In the genomic region with DNA sequence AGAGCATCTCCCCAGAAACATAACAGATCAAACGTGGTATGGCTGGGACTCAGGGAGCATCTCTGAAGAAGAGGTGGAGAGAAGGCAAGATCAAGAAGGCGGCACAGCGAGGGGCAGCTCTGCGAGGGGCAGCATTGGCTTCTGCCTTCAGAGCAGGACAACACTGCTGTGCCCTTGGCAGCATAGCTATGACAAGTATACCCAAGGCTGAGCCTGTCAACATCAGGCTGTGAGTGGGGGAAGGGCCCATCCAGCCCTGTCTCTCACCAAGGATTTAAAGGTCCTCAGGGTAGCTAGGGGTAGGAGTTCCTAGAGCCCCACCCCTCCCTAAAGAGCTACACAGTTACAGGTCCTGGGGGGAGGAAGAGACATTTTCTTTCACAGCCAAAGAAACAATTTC, we compare ENCODE assay signal across 19 mouse cellular contexts. TPM values are rescaled to one million over a fixed set of nuclear protein-coding genes. Genes with fewer than 3 reads are reported as not detected.
DNase-seq lines count a peak whose midpoint lies in the region; ATAC-seq lines count a peak whose summit lies in the region.
"Had no signal": no experiment of that assay in that cellular context is flagged by ENCODE, and none has a peak within 500 bp of the region (broad histone marks: within the 10 kb centered on the region; RNA-seq: fewer than 3 reads in every experiment).

No protein-coding gene starts in this region.

- no peak overlapping the region for H3K4me3 ChIP-seq in kidney, embryonic 16.5 days (ENCODE audit: low read length)
- H3K4me3 ChIP-seq in megakaryocyte, embryonic 14.5 days (replicated peaks): peak overlapping the region; percentile 7
- H3K4me3 ChIP-seq: embryonic facial prominence, embryonic 13.5 days; forebrain, embryonic 12.5 days; hindbrain, embryonic 12.5 days had no signal

- 0 out of 2 replicates have a peak, but pooled peaks have one; percentile 27 for ATAC-seq in kidney, embryonic 16.5 days (ENCODE audit: low FRiP score, low TSS enrichment)
- no peak for ATAC-seq in megakaryocyte, adult 5-6 weeks (ENCODE audit: poor library complexity, severe bottlenecking)
- ATAC-seq: forebrain, embryonic 16.5 days; hindbrain, embryonic 16.5 days; inflammation-experienced regulatory T-cells, adult 6 months had no signal

- 79% methylated on average over 4 of the region's 4 CpGs for WGBS in kidney, embryonic 16.5 days

- H3K9ac ChIP-seq in kidney, embryonic 16.5 days (replicated peaks; ENCODE audit: low read length): no peak overlapping the region
- H3K9ac ChIP-seq: embryonic facial prominence, embryonic 13.5 days; forebrain, embryonic 12.5 days; hindbrain, embryonic 12.5 days had no signal

- no peaks in the 10 kb centered on the region for H3K27me3 ChIP-seq in kidney, embryonic 16.5 days (ENCODE audit: insufficient read depth, low read length)
- no peaks in the 10 kb centered on the region for H3K27me3 ChIP-seq in megakaryocyte, embryonic 14.5 days (replicated peaks)
- H3K27me3 ChIP-seq: embryonic facial prominence, embryonic 13.5 days; forebrain, embryonic 12.5 days; hindbrain, embryonic 12.5 days had no signal

- peaks cover 9% of the 10 kb centered on the region for H3K4me1 ChIP-seq in kidney, embryonic 16.5 days (ENCODE audit: insufficient read depth, low read length)
- H3K4me1 ChIP-seq in megakaryocyte, embryonic 14.5 days: peaks cover 47% of the 10 kb centered on the region

- DNase-seq in adrenal gland, postnatal 36 days: peak; percentile 50 to 53
- DNase-seq in adrenal gland, adult 8-10 months: no peak
- DNase-seq in kidney, adult 8-10 months: no peak
- no peak for DNase-seq in spleen, postnatal 4 days (ENCODE audit: low spot score in 2 of 2)
- DNase-seq: cerebellum, adult 18-20 months; cerebellum, adult 9-11 months; cerebellum, postnatal 36 days; gastrocnemius, postnatal 10 days; heart, postnatal 10 days; heart, postnatal 4 days had no signal

- no peak overlapping the region for H3K27ac ChIP-seq in kidney, embryonic 16.5 days (ENCODE audit: low read length)
- H3K27ac ChIP-seq: embryonic facial prominence, embryonic 13.5 days; forebrain, embryonic 12.5 days; hindbrain, embryonic 12.5 days had no signal

- no peaks in the 10 kb centered on the region for H3K36me3 ChIP-seq in kidney, embryonic 16.5 days (ENCODE audit: insufficient read depth, low read length)
- peaks cover 10% of the 10 kb centered on the region for H3K36me3 ChIP-seq in megakaryocyte, embryonic 14.5 days (replicated peaks; ENCODE audit: low read length)
- H3K36me3 ChIP-seq: embryonic facial prominence, embryonic 13.5 days; forebrain, embryonic 12.5 days; hindbrain, embryonic 12.5 days had no signal

- H3K4me2 ChIP-seq in kidney, embryonic 16.5 days (replicated peaks; ENCODE audit: low read depth, low read length): no peak overlapping the region
- H3K4me2 ChIP-seq: embryonic facial prominence, embryonic 13.5 days; forebrain, embryonic 12.5 days; hindbrain, embryonic 12.5 days had no signal

- no peaks in the 10 kb centered on the region for H3K9me3 ChIP-seq in kidney, embryonic 16.5 days (ENCODE audit: low read length)
- no peaks in the 10 kb centered on the region for H3K9me3 ChIP-seq in megakaryocyte, embryonic 14.5 days
- H3K9me3 ChIP-seq: embryonic facial prominence, embryonic 13.5 days; forebrain, embryonic 12.5 days; hindbrain, embryonic 12.5 days had no signal

RNA-seq across cellular contexts. Expression of a gene that starts 23.7 kb away (rescaled TPM):
- 100 to 1,000 TPM; 127 to 168 TPM for total RNA-seq in adrenal gland, postnatal 36 days (2021)
- total RNA-seq in adrenal gland, adult 8-10 months (2022): 100 to 1,000 TPM; 112 to 157 (median 136) TPM
- 121 and 128 TPM in 2 replicates for polyA plus RNA-seq in kidney, embryonic 16.5 days (2015; fragmentation: Nextera tagmentation; extraction: Ambion mirVana)
- 16.7 and 18.1 TPM in 2 replicates for polyA plus RNA-seq in megakaryocyte, embryonic 14.5 days (2012; ENCODE audit: insufficient read depth, low replicate concordance)
- 10.2 and 10.7 TPM in 2 replicates for total RNA-seq in megakaryocyte, adult 5-6 weeks (2015)
- total RNA-seq in megakaryocyte, adult 5-6 weeks (2017): 29.6 and 36.1 TPM in 2 replicates

Comparison
In these comparisons a context has a peak if more than half of its experiments do, and no peak if none do; other contexts are left out.
1. DNase-seq: peak in adrenal gland, postnatal 36 days (2 of 2); none in adrenal gland, adult 8-10 months (single experiment), kidney, adult 8-10 months (0 of 2) and spleen, postnatal 4 days (0 of 2).